Mouse (Mus musculus): ENCODE measurements around the gene Gm43738.
A peak's percentile ranks its signal among the peaks of the same experiment; 100 is the strongest.

DNA sequence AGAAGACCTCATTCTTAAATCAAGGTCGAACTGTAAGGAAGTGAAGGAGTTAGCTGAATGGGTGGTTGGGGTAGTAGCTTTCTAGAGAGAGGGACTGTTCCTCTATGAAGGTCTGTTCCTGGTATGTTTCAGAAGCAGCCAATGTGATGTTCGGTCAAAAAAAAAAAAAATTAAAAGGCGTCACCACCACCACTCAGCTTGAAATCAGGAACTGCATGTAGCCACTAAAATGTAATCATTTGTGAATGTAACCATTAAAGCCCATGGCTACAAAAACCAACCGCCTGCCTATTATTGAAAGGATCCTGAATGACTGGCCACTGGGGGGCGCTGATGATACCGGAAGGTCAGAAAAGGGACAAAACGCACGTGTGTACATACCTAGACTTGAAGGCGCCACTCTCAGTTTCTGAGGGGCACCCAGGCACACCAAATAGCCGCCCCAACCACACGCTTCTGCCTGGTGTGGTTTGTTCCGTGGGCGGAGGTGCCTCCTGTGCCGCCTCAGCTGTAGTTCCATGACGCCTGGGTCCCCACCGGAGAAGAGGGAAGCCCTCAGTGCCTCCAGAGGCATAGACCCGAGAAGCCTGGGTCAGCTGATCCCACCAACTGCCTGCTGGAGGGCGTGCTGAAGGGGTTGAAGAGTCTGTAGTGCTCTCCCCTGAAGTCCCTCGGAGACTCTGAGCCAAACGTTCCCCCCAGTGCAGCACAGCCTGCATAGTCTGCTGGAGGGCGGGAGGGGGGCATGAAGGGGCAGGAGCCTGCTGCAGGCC lies 13.4 kb downstream of the Gm43738 start:
- TF ChIP-seq HCFC1 (IDR thresholded peaks at IDR 0.05; ENCODE audit: borderline replicate concordance, insufficient read depth, low read length) (no peak), MAFK (IDR thresholded peaks at IDR 0.05; ENCODE audit: insufficient read depth, low read depth, low read length) (no peak), ZC3H11A (IDR thresholded peaks at IDR 0.05; ENCODE audit: borderline replicate concordance, low read depth, low read length) (0 out of 2 replicates have a peak, but pooled peaks have one; percentile 7), ZNF384 (IDR thresholded peaks at IDR 0.05; ENCODE audit: low read depth, low read length) (no peak)

Data from ES-E14 (cell line).